Mouse (Mus musculus) heart, adult 2 months (tissue): ENCODE data around the gene Asic2.

ENCODE experiments used
- CTCF ChIP-seq: fragments of 200-600 bp; IDR thresholded peaks from 2 replicates; pipeline ENCODE4 v1.8.1; 2022; ENCODE audit warnings: antibody characterized with exemption, mild to moderate bottlenecking, moderate library complexity
- EP300 ChIP-seq: fragments of 200-500 bp; IDR thresholded peaks from 2 replicates; pipeline ENCODE4 v1.6.1; 2011; ENCODE audit warnings: low read depth, low read length, control low read depth; ENCODE audit not compliant: insufficient read depth
- POLR2A ChIP-seq: fragments of 200-500 bp; IDR thresholded peaks from 2 replicates; pipeline ENCODE4 v1.6.1; 2011; ENCODE audit warnings: mild to moderate bottlenecking, low read depth, low read length, control low read depth; ENCODE audit not compliant: insufficient read depth

DNA sequence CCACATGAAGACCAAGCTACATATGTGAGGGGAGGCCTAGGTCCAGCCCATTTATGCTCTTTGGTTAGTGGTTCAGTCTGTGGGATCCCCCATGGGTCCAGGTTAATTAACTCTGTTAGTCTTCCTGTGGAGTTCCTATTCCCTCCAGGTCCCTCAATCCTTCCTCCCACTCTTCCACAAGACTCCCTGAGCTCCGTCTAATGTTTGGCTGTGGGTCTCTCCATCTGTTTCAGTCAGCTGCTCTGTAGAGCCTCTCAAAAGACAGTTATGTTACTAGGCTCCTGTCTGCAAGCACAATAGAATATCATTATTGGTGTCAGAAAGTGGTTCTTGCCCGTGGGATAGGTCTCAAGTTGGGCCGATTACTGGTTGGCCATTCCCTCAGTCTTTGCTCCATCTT, 1072.4 kb downstream of the Asic2 start:
- no peak for TF ChIP-seq CTCF
- TF ChIP-seq POLR2A = no peak
- TF ChIP-seq EP300 = no peak
